Mouse (Mus musculus) liver, postnatal 0 days (tissue): ENCODE measurements around the gene Atp1a2. TPM values are rescaled to one million over a fixed set of nuclear protein-coding genes. Genes with fewer than 3 reads are reported as not detected.

Source experiments
- ATAC-seq: fragments of 200-750 bp; cut with Nextera tagmentation; 2 replicates; pipeline ENCODE4 v1.8.0; 2017; ENCODE audit warnings: mild to moderate bottlenecking, moderate library complexity
- DNase-seq: peaks from one replicate; pipeline ENCODE4 v3.0.0-alpha.2; 2016
- H3K27ac ChIP-seq: fragments of 300-500 bp; sonication (generic); 2 replicates; pipeline ENCODE4 v1.5.1; 2014; ENCODE audit warnings: antibody characterized with exemption, moderate library complexity, mild to moderate bottlenecking, low read depth
- H3K27me3 ChIP-seq: fragments of 300-500 bp; sonication (generic); 2 replicates; pipeline ENCODE4 v1.6.1; 2014; ENCODE audit warnings: low read length, control low read depth, mixed read lengths; ENCODE audit not compliant: insufficient read depth
- H3K36me3 ChIP-seq: fragments of 300-500 bp; sonication (generic); replicated peaks from 2 replicates; pipeline ENCODE4 v1.6.1; 2014; ENCODE audit warnings: mild to moderate bottlenecking, control low read depth, low read length, moderate library complexity, mixed read lengths; ENCODE audit not compliant: insufficient read depth
- H3K4me1 ChIP-seq: fragments of 300-500 bp; sonication (generic); 2 replicates; pipeline ENCODE4 v1.6.1; 2014; ENCODE audit warnings: antibody characterized with exemption, mild to moderate bottlenecking, control low read depth; ENCODE audit not compliant: insufficient read depth
- H3K4me2 ChIP-seq: fragments of 300-500 bp; sonication (generic); 2 replicates; pipeline ENCODE4 v1.6.1; 2014; ENCODE audit warnings: low read depth, mild to moderate bottlenecking, low read length, moderate library complexity, mixed read lengths
- H3K4me3 ChIP-seq: fragments of 300-500 bp; sonication (generic); 2 replicates; pipeline ENCODE4 v1.5.1; 2014; ENCODE audit warnings: low read depth, low read length
- H3K9ac ChIP-seq: fragments of 300-500 bp; sonication (generic); replicated peaks from 2 replicates; pipeline ENCODE4 v1.6.1; 2014; ENCODE audit warnings: mild to moderate bottlenecking, moderate library complexity
- H3K9me3 ChIP-seq: fragments of 300-500 bp; sonication (generic); 2 replicates; pipeline ENCODE4 v1.6.1; 2016; ENCODE audit warnings: mild to moderate bottlenecking, control low read depth, low read length, mixed read lengths
- CTCF ChIP-seq: sonication (generic); IDR thresholded peaks from 2 replicates; pipeline ENCODE4 v1.5.1; 2016; ENCODE audit warnings: antibody characterized with exemption, low read depth
- EP300 ChIP-seq: IDR thresholded peaks from 2 replicates; pipeline ENCODE4 v1.6.1; 2016; ENCODE audit warnings: antibody characterized with exemption, low read depth, mild to moderate bottlenecking
- whole genome bisulfite sequencing: fragments of 180-500 bp; shearing (Covaris S2); extraction: QIAGEN DNeasy Blood & Tissue Kit; methylation state at CpG from one replicate; pipeline ENCODE4 v1.1.7; 2014; ENCODE audit not compliant: insufficient replicate concordance; 5-methylcytosine and 5-hydroxymethylcytosine counted together
- polyA plus RNA-seq: library from polyadenylated mRNA; unstranded; fragments of >200 nt; fragmentation: Nextera tagmentation; extraction: Ambion mirVana; gene quantifications from 2 replicates; pipeline ENCODE4 v1.2.1, GENCODE M21; 2015

The Atp1a2 gene
- polyA plus RNA-seq, 1 experiment from 2014 or later = 0.29 TPM

GRCm38 (mm10) chr1:172331422-172331947 is 33.6 kb upstream of the Atp1a2 start:
- 55% methylated on average over 8 of the region's 8 CpGs for WGBS
- no peak for TF ChIP-seq CTCF
- no peak for TF ChIP-seq EP300
- Histone ChIP-seq H3K36me3 (no peaks in the 10 kb centered on the region), H3K4me3 (no peak overlapping the region), H3K9me3 (no peaks in the 10 kb centered on the region), H3K27ac (no peak overlapping the region), H3K27me3 (peaks cover 43% of the 10 kb centered on the region), H3K9ac (no peak overlapping the region), H3K4me1 (peaks cover 2% of the 10 kb centered on the region; the same call in 1 of the 2 replicates), H3K4me2 (no peak overlapping the region)
- ATAC-seq = no peak
- no peak for DNase-seq

- peaks cover 54% of the 10 kb centered on the region for H3K27me3 ChIP-seq
These were observed 31.8 kb upstream of the Atp1a2 start for GRCm38 (mm10) chr1:172329616-172330015.

GRCm38 (mm10) chr1:172329131-172329530 is 31.3 kb upstream of the Atp1a2 start, which contains the start of gene Kcnj9:
Kcnj9 (minus strand) TSS chr1:172329318.
- DNase-seq (no peak), ATAC-seq (no peak)
- H3K4me1 ChIP-seq = peaks cover 8% of the 10 kb centered on the region; the same call in 1 of the 2 replicates
- no peak within 1 kb of the TSS for H3K4me2 ChIP-seq
- no peaks in the 10 kb centered on the region for H3K36me3 ChIP-seq
- H3K27ac ChIP-seq = no peak within 1 kb of the TSS
- no peak within 1 kb of the TSS for H3K4me3 ChIP-seq
- peaks cover 54% of the 10 kb centered on the region for H3K27me3 ChIP-seq
- H3K9me3 ChIP-seq = no peaks in the 10 kb centered on the region
- WGBS = 29% methylated on average over 9 of the region's 9 CpGs
- H3K9ac ChIP-seq = no peak within 1 kb of the TSS
- TF ChIP-seq EP300 (no peak), CTCF (no peak)

More at GRCm38 (mm10) chr1:172329616-172330015, 31.8 kb upstream of the Atp1a2 start:
- H3K4me1 ChIP-seq = peaks cover 8% of the 10 kb centered on the region; the same call in 1 of the 2 replicates
- H3K36me3 ChIP-seq = no peaks in the 10 kb centered on the region
- ATAC-seq (no peak), DNase-seq (no peak)
- H3K9me3 ChIP-seq = no peaks in the 10 kb centered on the region
- H3K27ac ChIP-seq = no peak overlapping the region
- TF ChIP-seq EP300 (no peak), CTCF (no peak)
- no peak overlapping the region for H3K4me2 ChIP-seq
- H3K4me3 ChIP-seq = no peak overlapping the region
- 70% methylated on average over 6 of the region's 6 CpGs for WGBS
- no peak overlapping the region for H3K9ac ChIP-seq

- ATAC-seq = no peak
- peaks cover 54% of the 10 kb centered on the region for H3K27me3 ChIP-seq
These were observed 30.6 kb upstream of the Atp1a2 start for GRCm38 (mm10) chr1:172328461-172328860.

GRCm38 (mm10) chr1:172328041-172328440 is 30.2 kb upstream of the Atp1a2 start:
- no peak for ATAC-seq
- Histone ChIP-seq H3K36me3 (no peaks in the 10 kb centered on the region), H3K4me3 (no peak overlapping the region), H3K27me3 (peaks cover 54% of the 10 kb centered on the region), H3K4me1 (peaks cover 8% of the 10 kb centered on the region; the same call in 1 of the 2 replicates), H3K9me3 (no peaks in the 10 kb centered on the region), H3K27ac (no peak overlapping the region), H3K4me2 (no peak overlapping the region), H3K9ac (no peak overlapping the region)
- no peak for DNase-seq
- WGBS = 66% methylated on average over 3 of the region's 3 CpGs
- TF ChIP-seq CTCF (no peak), EP300 (no peak)

More at GRCm38 (mm10) chr1:172328461-172328860, 30.6 kb upstream of the Atp1a2 start:
- Histone ChIP-seq H3K9me3 (no peaks in the 10 kb centered on the region), H3K4me1 (peaks cover 8% of the 10 kb centered on the region; the same call in 1 of the 2 replicates), H3K27ac (no peak overlapping the region), H3K4me2 (no peak overlapping the region), H3K9ac (no peak overlapping the region), H3K4me3 (no peak overlapping the region), H3K36me3 (no peaks in the 10 kb centered on the region)
- no peak for TF ChIP-seq EP300
- no peak for TF ChIP-seq CTCF
- 60% methylated on average over 7 of the region's 7 CpGs for WGBS
- DNase-seq = no peak

GRCm38 (mm10) chr1:172327206-172328001 is 29.5 kb upstream of the Atp1a2 start:
- no peaks in the 10 kb centered on the region for H3K9me3 ChIP-seq
- ATAC-seq (no peak), DNase-seq (no peak)
- peaks cover 54% of the 10 kb centered on the region for H3K27me3 ChIP-seq
- no peak overlapping the region for H3K4me2 ChIP-seq
- no peak for TF ChIP-seq CTCF
- no peak for TF ChIP-seq EP300
- 63% methylated on average over 16 of the region's 16 CpGs for WGBS
- no peak overlapping the region for H3K27ac ChIP-seq
- H3K36me3 ChIP-seq = no peaks in the 10 kb centered on the region
- peaks cover 8% of the 10 kb centered on the region; the same call in 1 of the 2 replicates for H3K4me1 ChIP-seq
- H3K9ac ChIP-seq = no peak overlapping the region
- H3K4me3 ChIP-seq = no peak overlapping the region
